Mouse (Mus musculus) left cerebral cortex, adult 9 months (tissue): ENCODE results near the gene 1700016K19Rik.
"Not testable (repeated sequence)": the region's sequence is repeated elsewhere in the genome, so short reads cannot be mapped to it uniquely, and the experiment has no call there.

ENCODE experiments used
- DNase-seq, 2 experiments: peaks; one replicate each; pipeline ENCODE4 v3.0.0; 2022; ENCODE audit warnings: low spot score in 2 of 2

The 1700016K19Rik gene

GRCm38 (mm10) chr11:75984581-75984980 is 15.1 kb upstream of the 1700016K19Rik start:
- no peak for DNase-seq

- DNase-seq: no peak
These were observed 13.8 kb upstream of the 1700016K19Rik start for GRCm38 (mm10) chr11:75985948-75986347.

- DNase-seq: no peak
These were observed 8.5 kb upstream of the 1700016K19Rik start for GRCm38 (mm10) chr11:75990965-75991835.

- DNase-seq: no peak
These were observed 7.8 kb upstream of the 1700016K19Rik start for GRCm38 (mm10) chr11:75991911-75992310.

- DNase-seq: no peak
These were observed 7.2 kb upstream of the 1700016K19Rik start for GRCm38 (mm10) chr11:75992481-75992880.

GRCm38 (mm10) chr11:75994357-75994756 is 5.4 kb upstream of the 1700016K19Rik start:
- no peak for DNase-seq

GRCm38 (mm10) chr11:76000701-76001100 is 989 bp downstream of the 1700016K19Rik start:
- peak in 1 of 2 experiments; percentile 9 for DNase-seq

GRCm38 (mm10) chr11:76001237-76001878 is 1.6 kb downstream of the 1700016K19Rik start:
- DNase-seq: peak in 1 of 2 experiments; percentile 11

- not testable (repeated sequence) for DNase-seq
These were observed 4.6 kb downstream of the 1700016K19Rik start for GRCm38 (mm10) chr11:76004276-76004675.

- DNase-seq: no peak
These were observed 8.4 kb downstream of the 1700016K19Rik start for GRCm38 (mm10) chr11:76008162-76008561.

GRCm38 (mm10) chr11:76009101-76009500 is 9.4 kb downstream of the 1700016K19Rik start:
- no peak for DNase-seq

GRCm38 (mm10) chr11:76010838-76011624 is 11.3 kb downstream of the 1700016K19Rik start:
- DNase-seq: no peak

- DNase-seq: no peak
These were observed 15.5 kb downstream of the 1700016K19Rik start for GRCm38 (mm10) chr11:76015251-76015650.

GRCm38 (mm10) chr11:76015814-76016213 is 16.1 kb downstream of the 1700016K19Rik start:
- DNase-seq: no peak

- DNase-seq: no peak
These were observed 20.2 kb downstream of the 1700016K19Rik start for GRCm38 (mm10) chr11:76019879-76020278.

GRCm38 (mm10) chr11:76020916-76021315 is 21.2 kb downstream of the 1700016K19Rik start:
- no peak for DNase-seq

GRCm38 (mm10) chr11:76025080-76025583 is 25.4 kb downstream of the 1700016K19Rik start:
- no peak for DNase-seq

GRCm38 (mm10) chr11:76026527-76027138 is 26.9 kb downstream of the 1700016K19Rik start:
- no peak for DNase-seq

- peak in 1 of 2 experiments; percentile 44 for DNase-seq
These were observed 27.7 kb downstream of the 1700016K19Rik start, which contains the start of gene Rflnb for GRCm38 (mm10) chr11:76027139-76028071. TSS of gene Rflnb (minus strand) at chr11:76027782.

GRCm38 (mm10) chr11:76028072-76028465 is 28.4 kb downstream of the 1700016K19Rik start:
- DNase-seq: no peak
